Mouse (Mus musculus) lung, adult 2 months (tissue): ENCODE data around the gene Cat.
A peak's percentile ranks its signal among the peaks of the same experiment; 100 is the strongest.

Experiments used
- CTCF ChIP-seq: fragments of 200-500 bp; IDR thresholded peaks from 2 replicates; pipeline ENCODE4 v1.5.1; 2011; ENCODE audit warnings: mild to moderate bottlenecking, low read length, control low read depth; ENCODE audit not compliant: insufficient read depth
- POLR2A ChIP-seq: fragments of 200-500 bp; IDR thresholded peaks from 2 replicates; pipeline ENCODE4 v1.6.1; 2011; ENCODE audit warnings: low read depth, mild to moderate bottlenecking, control low read depth, low read length, borderline replicate concordance; ENCODE audit errors: extremely low read depth

GRCm38 (mm10) chr2:103456646-103457045, 28.3 kb downstream of the Cat start:
- TF ChIP-seq POLR2A, result no peak
- peak; percentile 99 for TF ChIP-seq CTCF
